Mouse (Mus musculus) bone marrow, adult 2 months (tissue): ENCODE data around the gene Car6. TPM values are rescaled to one million over a fixed set of nuclear protein-coding genes. Genes with fewer than 3 reads are reported as not detected.

Source experiments
- H3K27ac ChIP-seq: fragments of 200-500 bp; 2 replicates; pipeline ENCODE4 v1.5.1; 2012; ENCODE audit warnings: low read depth, mild to moderate bottlenecking, control low read depth, inconsistent platforms, low read length; ENCODE audit not compliant: control insufficient read depth, poor library complexity, insufficient read depth
- H3K4me1 ChIP-seq: fragments of 200-500 bp; 2 replicates; pipeline ENCODE4 v1.6.1; 2011; ENCODE audit warnings: low read length; ENCODE audit not compliant: control insufficient read depth, insufficient read depth
- H3K4me3 ChIP-seq: fragments of 200-500 bp; replicated peaks from 2 replicates; pipeline ENCODE3; 2011; ENCODE audit warnings: mild to moderate bottlenecking, low read depth, low read length, control low read depth; ENCODE audit not compliant: control insufficient read depth
- CTCF ChIP-seq: fragments of 200-500 bp; IDR thresholded peaks from 2 replicates; pipeline ENCODE4 v1.5.1; 2011; ENCODE audit warnings: low read length, control low read depth; ENCODE audit not compliant: control insufficient read depth, insufficient read depth
- POLR2A ChIP-seq: fragments of 200-500 bp; IDR thresholded peaks from 2 replicates; pipeline ENCODE4 v1.6.1; 2011; ENCODE audit warnings: low read depth, mild to moderate bottlenecking, control low read depth, low read length, borderline replicate concordance; ENCODE audit not compliant: control insufficient read depth
- WGBS: fragments of 180-500 bp; shearing (Covaris S2); methylation state at CpG from one replicate; pipeline ENCODE4 v1.1.7; 2018; 5-methylcytosine and 5-hydroxymethylcytosine counted together
- polyA plus RNA-seq: library from polyadenylated mRNA; stranded (reverse); fragments of >200 nt; gene quantifications from 2 replicates; pipeline ENCODE4 v1.2.4, GENCODE M21; 2011; ENCODE audit warnings: low replicate concordance; ENCODE audit not compliant: missing spikeins, insufficient read depth, insufficient read length

Car6 gene
- polyA plus RNA-seq, 1 experiment = not detected

DNA sequence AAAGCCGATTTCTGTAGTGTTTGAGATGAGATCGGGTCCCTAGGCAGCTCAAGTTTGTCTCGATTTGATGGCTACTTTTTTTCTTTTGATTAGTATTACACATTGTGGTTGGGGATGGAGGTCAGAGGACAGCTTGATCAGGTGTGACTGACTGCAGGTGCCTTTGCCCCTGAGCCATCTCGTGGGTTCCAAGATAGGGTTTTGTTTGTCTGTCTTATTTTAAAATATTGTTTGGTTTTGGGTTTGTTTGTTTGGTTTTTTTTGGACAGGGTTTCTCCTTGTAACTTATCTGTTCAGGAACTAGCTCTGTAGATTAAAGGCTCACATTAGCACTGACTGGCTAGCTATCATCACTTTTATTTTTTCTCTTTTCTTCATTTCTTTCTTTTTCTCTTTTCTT lies 34.5 kb upstream of the Car6 start:
- TF ChIP-seq POLR2A (no peak), CTCF (no peak)
- 81% methylated on average over 4 of the region's 4 CpGs for WGBS
- H3K27ac ChIP-seq = no peak overlapping the region
- H3K4me1 ChIP-seq = peaks cover 4% of the 10 kb centered on the region; the same call in 1 of the 2 replicates
- H3K4me3 ChIP-seq = no peak overlapping the region

DNA sequence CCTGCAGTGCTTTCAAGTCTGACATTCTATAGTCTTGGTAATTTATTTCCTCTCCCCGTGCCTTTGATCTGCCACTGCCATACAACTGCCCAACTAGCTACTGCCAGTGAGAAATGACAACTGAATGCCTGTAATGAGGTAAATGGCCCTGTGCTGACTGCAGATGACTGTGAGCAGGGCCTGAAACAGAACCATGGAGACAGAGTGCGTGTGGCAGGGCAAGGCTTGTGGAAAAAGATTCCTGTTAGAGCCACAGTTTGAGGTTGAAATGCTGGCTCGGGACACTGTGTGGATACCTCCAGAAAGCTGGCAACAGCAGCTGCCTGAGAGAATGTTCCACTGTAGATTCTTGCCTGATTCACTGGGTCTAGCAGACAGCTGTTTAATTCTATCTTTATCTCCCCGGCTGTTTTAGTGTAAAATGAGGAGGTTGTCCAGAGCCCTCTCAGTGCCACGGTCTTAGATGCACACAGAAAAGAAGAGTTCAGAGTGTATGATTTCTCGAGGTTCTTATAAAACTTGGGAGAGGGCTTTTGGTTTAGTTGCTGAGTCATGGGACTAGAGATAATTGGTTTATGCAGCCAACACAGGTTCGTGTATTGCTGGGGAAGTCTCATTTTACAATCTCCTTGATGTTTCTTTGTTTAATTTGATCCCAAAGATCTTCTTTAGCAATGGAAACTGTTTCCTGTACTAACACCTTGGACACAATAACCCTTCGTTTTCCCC lies 33.6 kb upstream of the Car6 start:
- TF ChIP-seq CTCF (no peak), POLR2A (no peak)
- Histone ChIP-seq H3K4me1 (peaks cover 4% of the 10 kb centered on the region; the same call in 1 of the 2 replicates), H3K27ac (no peak overlapping the region), H3K4me3 (no peak overlapping the region)
- 57% methylated on average over 8 of the region's 8 CpGs for WGBS

DNA sequence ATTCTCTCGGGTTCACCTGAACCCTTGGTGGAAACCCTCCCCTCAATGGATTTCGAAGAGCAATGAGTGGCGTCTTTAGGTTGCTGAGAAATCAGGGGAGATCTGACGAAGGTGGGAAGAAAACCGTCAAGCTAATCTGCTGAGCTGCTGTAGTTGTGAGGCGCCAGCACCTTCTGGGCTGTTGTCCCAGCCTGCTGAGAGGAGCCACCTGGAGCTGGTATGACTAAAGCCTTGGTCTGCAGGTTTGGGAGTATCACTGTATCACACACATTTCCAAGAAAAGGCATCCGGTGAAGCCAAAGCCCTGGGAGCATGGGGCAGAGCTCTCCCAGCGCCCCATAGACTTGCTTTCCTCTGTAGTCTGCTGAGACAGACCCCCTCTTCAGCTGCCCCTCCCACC lies 30.7 kb upstream of the Car6 start:
- no peaks in the 10 kb centered on the region; the same call in none of the 2 replicates for H3K4me1 ChIP-seq

DNA sequence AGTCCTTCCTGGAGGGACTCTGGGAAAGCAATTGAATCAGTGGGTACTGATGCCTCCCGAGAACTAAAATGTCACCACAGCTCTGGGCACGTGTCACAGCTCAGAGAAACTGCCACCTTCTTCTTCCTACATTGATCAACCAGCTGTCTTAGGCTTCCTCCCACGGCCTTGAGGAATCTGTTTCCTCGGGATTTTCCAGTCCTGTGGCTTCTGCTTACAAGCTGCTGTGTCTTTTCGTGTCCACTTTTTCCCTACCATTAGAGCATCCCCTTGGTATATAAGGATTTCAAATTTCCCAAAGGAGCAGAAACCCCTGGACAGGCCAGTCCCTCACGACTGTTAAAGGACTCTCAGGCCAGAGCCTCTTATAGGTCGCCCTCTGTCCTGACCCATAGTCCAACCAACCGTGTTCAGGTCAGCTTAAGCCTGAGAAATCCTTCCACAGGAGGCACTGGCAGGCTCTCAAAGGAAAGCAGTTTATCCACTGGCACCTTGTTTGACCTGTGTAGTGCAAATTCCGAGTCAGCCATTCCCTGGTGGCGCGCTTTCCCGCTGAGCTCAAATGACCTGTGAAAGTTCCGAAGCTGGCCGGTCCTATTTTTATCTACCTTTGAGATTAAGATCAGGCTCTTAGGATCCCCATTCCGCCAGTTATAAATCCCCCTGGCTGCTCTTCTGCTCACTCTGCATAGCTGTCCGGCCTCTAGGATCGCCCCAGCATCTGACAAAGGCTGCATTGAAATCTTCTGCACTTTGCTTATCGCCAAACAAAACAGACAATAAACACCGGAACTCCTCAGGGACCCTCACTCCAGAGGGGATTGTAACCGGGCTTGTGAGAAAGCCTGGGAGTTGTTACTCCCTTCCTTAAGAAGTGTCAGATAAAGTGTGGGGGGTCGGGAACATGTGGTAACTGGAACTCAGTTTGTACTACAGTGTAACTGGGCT lies 29.6 kb upstream of the Car6 start:
- Histone ChIP-seq H3K4me3 (no peak overlapping the region), H3K27ac (no peak overlapping the region), H3K4me1 (no peaks in the 10 kb centered on the region; the same call in 1 of the 2 replicates)
- no peak for TF ChIP-seq POLR2A
- TF ChIP-seq CTCF = no peak
- 79% methylated on average over 21 of the region's 21 CpGs for WGBS

More for the DNA sequence above, 30.7 kb upstream of the Car6 start:
- 80% methylated on average over 8 of the region's 8 CpGs for WGBS
- no peak for TF ChIP-seq POLR2A
- TF ChIP-seq CTCF = no peak
- Histone ChIP-seq H3K4me3 (no peak overlapping the region), H3K27ac (no peak overlapping the region)

DNA sequence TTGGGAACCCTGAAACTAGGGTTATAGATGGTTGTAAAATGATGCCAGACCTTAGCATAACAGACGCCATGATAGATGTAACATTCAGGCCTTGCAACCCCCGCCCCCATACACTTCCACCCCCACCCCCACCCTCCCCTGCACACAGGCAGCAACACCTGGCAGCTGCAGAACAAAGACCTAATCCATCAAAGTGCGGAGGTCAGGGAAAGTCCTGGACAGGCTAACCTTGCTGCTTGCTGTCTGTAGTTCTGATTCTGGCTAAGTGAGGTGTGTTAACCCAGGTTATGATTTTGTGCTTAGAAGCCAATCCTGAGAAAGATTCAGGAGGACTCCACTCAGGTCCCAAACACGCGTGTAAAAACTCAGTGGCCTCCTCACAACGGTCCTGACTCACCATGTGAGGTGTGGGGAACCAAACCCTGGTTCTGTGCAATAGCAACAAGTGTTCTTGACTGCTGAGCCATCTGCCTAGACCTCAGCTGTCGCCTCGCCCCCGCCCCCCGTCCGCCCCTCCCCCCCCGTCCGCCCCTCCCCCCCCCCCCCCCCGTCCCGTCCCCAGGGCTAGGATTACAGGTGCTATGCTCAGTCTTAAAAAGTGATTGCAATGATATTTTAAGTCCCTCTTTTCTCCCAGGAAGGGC lies 28.7 kb upstream of the Car6 start:
- 75% methylated on average over 8 of the region's 15 CpGs for WGBS
- no peak overlapping the region for H3K4me3 ChIP-seq
- H3K27ac ChIP-seq = no peak overlapping the region
- no peaks in the 10 kb centered on the region; the same call in 1 of the 2 replicates for H3K4me1 ChIP-seq
- TF ChIP-seq CTCF (no peak), POLR2A (no peak)

DNA sequence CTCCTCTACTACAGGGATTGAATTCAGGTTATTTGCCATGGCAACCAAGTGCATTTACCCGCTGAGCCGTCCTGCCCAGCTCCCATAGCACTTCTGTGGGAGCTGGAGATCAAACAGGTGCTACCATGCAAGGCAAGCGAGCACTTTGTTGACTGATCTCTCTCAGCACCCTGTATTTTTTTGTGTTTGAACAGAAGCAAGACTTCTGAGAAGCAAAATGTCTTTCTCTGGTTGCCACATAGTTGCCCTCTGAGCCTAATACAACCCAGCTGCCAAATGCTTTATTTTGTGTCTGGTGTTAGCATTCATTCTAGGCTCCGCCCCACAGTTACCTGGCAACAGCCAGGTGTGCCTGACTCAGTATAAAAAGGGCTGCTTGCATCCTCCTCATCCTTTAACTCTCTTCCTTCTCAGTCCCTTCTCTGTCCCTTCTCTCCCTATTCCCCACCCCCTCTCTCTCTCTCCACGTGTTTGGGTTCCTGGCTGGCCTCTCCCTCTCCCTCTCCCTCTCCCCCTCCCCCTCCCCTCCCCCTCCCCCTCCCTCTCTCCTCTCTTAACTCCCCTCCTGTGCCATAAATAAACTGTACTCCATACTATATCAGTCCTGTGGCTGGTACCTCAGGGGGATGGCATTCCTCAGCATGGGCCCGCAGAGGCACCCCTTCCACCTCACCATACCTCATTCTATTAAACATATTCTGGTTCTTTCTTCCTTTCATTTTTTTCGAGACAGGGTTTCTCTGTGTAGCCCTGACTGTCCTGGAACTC lies 27.6 kb upstream of the Car6 start:
- Histone ChIP-seq H3K4me1 (no peaks in the 10 kb centered on the region; the same call in 1 of the 2 replicates), H3K4me3 (no peak overlapping the region), H3K27ac (no peak overlapping the region)
- WGBS = 67% methylated on average over 7 of the region's 7 CpGs
- TF ChIP-seq POLR2A (no peak), CTCF (no peak)

DNA sequence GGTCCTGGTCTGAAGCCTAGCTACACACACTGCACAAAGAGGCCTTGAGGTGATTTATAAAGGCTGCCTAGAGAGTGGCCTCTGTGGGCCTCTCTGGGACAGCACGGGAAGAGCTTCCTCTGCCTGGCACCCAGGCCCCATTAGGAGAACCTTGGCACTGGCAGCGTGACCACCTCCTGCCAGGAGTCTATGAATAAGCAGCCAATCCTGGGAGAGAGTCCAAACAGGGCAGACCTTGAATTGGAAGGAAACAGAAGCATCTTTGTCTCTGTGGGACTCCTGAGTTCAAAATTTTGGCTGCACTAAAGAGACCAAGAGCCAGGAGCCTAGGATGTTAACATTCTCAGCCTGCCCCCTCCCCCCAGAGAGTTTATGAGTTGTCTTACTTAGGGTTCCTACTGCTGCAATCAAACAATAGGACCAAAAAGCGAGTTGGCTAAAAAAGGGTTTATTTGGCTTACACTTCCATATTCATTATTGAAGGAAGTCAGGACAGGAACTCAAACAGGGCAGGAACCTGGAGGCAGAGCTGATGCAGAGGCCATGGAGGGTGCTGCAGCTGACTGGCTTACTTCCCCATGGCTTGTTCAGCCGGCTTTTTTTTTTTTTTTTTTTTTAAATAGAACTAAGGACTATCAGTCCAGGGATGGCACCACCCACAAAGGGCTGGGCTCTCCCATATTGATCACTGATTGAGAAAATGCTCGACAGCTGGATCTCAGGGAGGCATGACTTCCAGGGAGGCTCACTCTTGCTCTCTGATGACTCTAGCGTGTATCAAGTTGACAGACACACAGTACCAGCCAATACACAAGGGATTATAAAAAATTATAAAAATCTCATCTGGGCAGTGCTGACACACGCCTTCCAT lies 25.9 kb upstream of the Car6 start:
- Histone ChIP-seq H3K27ac (no peak overlapping the region), H3K4me1 (no peaks in the 10 kb centered on the region; the same call in 1 of the 2 replicates), H3K4me3 (no peak overlapping the region)
- no peak for TF ChIP-seq POLR2A
- TF ChIP-seq CTCF = no peak
- WGBS = 43% methylated on average over 7 of the region's 7 CpGs
